Mouse (Mus musculus) limb, embryonic 15.5 days (tissue): Measurements from ENCODE around the gene Clec4a2. TPM values are rescaled to one million over a fixed set of nuclear protein-coding genes. Genes with fewer than 3 reads are reported as not detected.
"Not testable (repeated sequence)": the region's sequence is repeated elsewhere in the genome, so short reads cannot be mapped to it uniquely, and the experiment has no call there.

ENCODE experiments used
- ATAC-seq: fragments of 200-750 bp; cut with Nextera tagmentation; 2 replicates; pipeline ENCODE4 v1.8.0; 2017; ENCODE audit warnings: low read depth, moderate TSS enrichment; ENCODE audit not compliant: insufficient number of reproducible peaks, low FRiP score, low TSS enrichment
- H3K27ac ChIP-seq: fragments of 300-500 bp; sonication (generic); 2 replicates; pipeline ENCODE4 v1.5.1; 2015; ENCODE audit warnings: moderate library complexity, mild to moderate bottlenecking, inconsistent platforms
- H3K27me3 ChIP-seq: fragments of 300-500 bp; sonication (generic); 2 replicates; pipeline ENCODE4 v1.6.1; 2015; ENCODE audit warnings: inconsistent platforms
- H3K36me3 ChIP-seq: fragments of 300-500 bp; sonication (generic); 2 replicates; pipeline ENCODE4 v1.6.1; 2015; ENCODE audit warnings: inconsistent platforms
- H3K4me1 ChIP-seq: fragments of 300-500 bp; sonication (generic); 2 replicates; pipeline ENCODE4 v1.6.1; 2015; ENCODE audit warnings: inconsistent platforms
- H3K4me2 ChIP-seq: fragments of 300-500 bp; sonication (generic); 2 replicates; pipeline ENCODE4 v1.6.1; 2015; ENCODE audit warnings: mild to moderate bottlenecking, inconsistent platforms
- H3K4me3 ChIP-seq: fragments of 300-500 bp; sonication (generic); 2 replicates; pipeline ENCODE4 v1.5.1; 2015; ENCODE audit warnings: mild to moderate bottlenecking, inconsistent platforms
- H3K9ac ChIP-seq: fragments of 300-500 bp; sonication (generic); 2 replicates; pipeline ENCODE4 v1.6.1; 2015; ENCODE audit warnings: inconsistent platforms
- H3K9me3 ChIP-seq: fragments of 300-500 bp; sonication (generic); 2 replicates; pipeline ENCODE4 v1.6.1; 2016; ENCODE audit warnings: inconsistent platforms
- WGBS: fragments of 180-500 bp; shearing (Covaris S2); methylation state at CpG from one replicate; pipeline ENCODE4 v1.1.7; 2015; 5-methylcytosine and 5-hydroxymethylcytosine counted together
- polyA plus RNA-seq: library from polyadenylated mRNA; unstranded; fragments of >200 nt; fragmentation: Nextera tagmentation; extraction: Ambion mirVana; gene quantifications from 2 replicates; pipeline ENCODE4 v1.2.1, GENCODE M21; 2015

Clec4a2 gene
- polyA plus RNA-seq: 5.5 and 6.2 TPM in 2 replicates

DNA sequence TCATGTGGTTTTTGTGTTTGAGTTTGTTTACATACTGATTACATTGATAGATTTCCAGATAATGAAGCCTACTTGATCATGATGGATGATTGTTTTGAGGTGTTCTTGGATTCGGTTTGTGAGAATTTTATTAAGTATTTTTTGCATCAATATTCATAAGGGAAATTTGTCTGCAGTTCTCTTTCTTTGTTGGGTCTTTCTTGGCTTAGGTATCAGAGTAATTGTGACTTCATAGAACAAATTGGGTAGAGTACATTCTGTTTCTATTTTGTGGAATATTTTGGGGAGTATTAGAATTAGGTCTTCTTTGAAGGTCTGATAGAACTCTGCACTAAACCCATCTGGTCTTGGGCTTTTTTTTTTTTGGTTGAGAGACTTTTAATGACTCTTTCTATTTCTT, at the start of gene Clec4a2:
Clec4a2 (plus strand) TSS at position 301 of the 400 bp plus-strand sequence.
- not testable (repeated sequence) for H3K4me2 ChIP-seq, H3K9ac ChIP-seq, H3K4me1 ChIP-seq, H3K27ac ChIP-seq, H3K36me3 ChIP-seq, H3K9me3 ChIP-seq, ATAC-seq, H3K4me3 ChIP-seq, H3K27me3 ChIP-seq
- 71% methylated on average over 1 of the region's 1 CpGs for WGBS

- Histone ChIP-seq H3K4me3 (no peak overlapping the region), H3K27ac (no peak overlapping the region), H3K9me3 (no peaks in the 10 kb centered on the region), H3K4me2 (no peak overlapping the region), H3K27me3 (no peaks in the 10 kb centered on the region), H3K9ac (no peak overlapping the region), H3K4me1 (no peaks in the 10 kb centered on the region), H3K36me3 (no peaks in the 10 kb centered on the region)
- no peak for ATAC-seq
- WGBS: 78% methylated on average over 4 of the region's 4 CpGs
Observed at GRCm38 (mm10) chr6:123095125-123095843, 10.9 kb upstream of the Clec4a2 start.

GRCm38 (mm10) chr6:123123195-123123594, 17.0 kb downstream of the Clec4a2 start:
- no peak for ATAC-seq

GRCm38 (mm10) chr6:123127173-123127572, 20.9 kb downstream of the Clec4a2 start:
- Histone ChIP-seq H3K27ac (no peak overlapping the region), H3K4me3 (no peak overlapping the region), H3K36me3 (no peaks in the 10 kb centered on the region), H3K4me2 (no peak overlapping the region), H3K27me3 (no peaks in the 10 kb centered on the region), H3K9me3 (no peaks in the 10 kb centered on the region), H3K9ac (no peak overlapping the region), H3K4me1 (no peaks in the 10 kb centered on the region)
- ATAC-seq: no peak
- 58% methylated on average over 1 of the region's 1 CpGs for WGBS

More at GRCm38 (mm10) chr6:123123195-123123594, 17.0 kb downstream of the Clec4a2 start:
- Histone ChIP-seq H3K9me3 (no peaks in the 10 kb centered on the region), H3K4me3 (no peak overlapping the region), H3K4me1 (no peaks in the 10 kb centered on the region), H3K4me2 (no peak overlapping the region), H3K27me3 (no peaks in the 10 kb centered on the region), H3K9ac (no peak overlapping the region), H3K36me3 (no peaks in the 10 kb centered on the region), H3K27ac (no peak overlapping the region)
- 74% methylated on average over 3 of the region's 3 CpGs for WGBS

- H3K4me3 ChIP-seq, H3K36me3 ChIP-seq, H3K4me2 ChIP-seq, H3K4me1 ChIP-seq, H3K27me3 ChIP-seq, ATAC-seq, H3K27ac ChIP-seq, H3K9ac ChIP-seq, H3K9me3 ChIP-seq: not testable (repeated sequence)
- 68% methylated on average over 29 of the region's 29 CpGs for WGBS
Observed at GRCm38 (mm10) chr6:123137766-123138526, 31.7 kb downstream of the Clec4a2 start.

GRCm38 (mm10) chr6:123170106-123170505, 63.9 kb downstream of the Clec4a2 start:
- Histone ChIP-seq H3K4me2 (no peak overlapping the region), H3K27ac (no peak overlapping the region), H3K9me3 (no peaks in the 10 kb centered on the region), H3K4me3 (no peak overlapping the region), H3K4me1 (no peaks in the 10 kb centered on the region), H3K36me3 (no peaks in the 10 kb centered on the region), H3K9ac (no peak overlapping the region), H3K27me3 (no peaks in the 10 kb centered on the region)
- ATAC-seq: no peak
- 46% methylated on average over 1 of the region's 1 CpGs for WGBS

- H3K4me3 ChIP-seq: no peak overlapping the region
- no peak for ATAC-seq
- no peaks in the 10 kb centered on the region for H3K9me3 ChIP-seq
- H3K27me3 ChIP-seq: no peaks in the 10 kb centered on the region
- no peaks in the 10 kb centered on the region for H3K36me3 ChIP-seq
- no peak overlapping the region for H3K27ac ChIP-seq
- no peak overlapping the region for H3K4me2 ChIP-seq
- H3K4me1 ChIP-seq: no peaks in the 10 kb centered on the region
- no peak overlapping the region for H3K9ac ChIP-seq
Observed at GRCm38 (mm10) chr6:123171040-123171439, 64.8 kb downstream of the Clec4a2 start.

DNA sequence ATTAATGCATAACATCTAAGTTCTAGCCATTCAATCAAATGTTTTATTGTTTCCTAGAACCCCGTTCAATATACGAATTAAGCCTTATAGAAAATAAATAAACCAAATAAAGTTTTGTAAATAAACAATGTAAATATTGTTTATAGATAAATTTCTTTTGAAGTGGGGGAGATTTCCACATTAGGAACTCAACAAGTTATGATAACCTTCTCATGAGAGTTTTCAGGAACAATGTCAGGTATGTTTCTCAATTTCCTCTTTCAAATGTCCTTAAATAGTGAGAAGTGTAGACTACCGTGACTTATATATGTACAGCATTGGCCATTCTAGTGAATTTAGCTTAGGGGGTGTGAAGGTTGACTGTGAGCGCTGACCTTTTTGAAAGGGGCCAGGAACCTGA, 66.4 kb downstream of the Clec4a2 start, which contains the start of gene Clec4b2:
Clec4b2 (plus strand) TSS at position 301 of the 400 bp plus-strand sequence.
- no peak within 1 kb of the TSS for H3K4me2 ChIP-seq
- no peak within 1 kb of the TSS for H3K27ac ChIP-seq
- no peak within 1 kb of the TSS for H3K4me3 ChIP-seq
- H3K9me3 ChIP-seq: no peaks in the 10 kb centered on the region
- H3K36me3 ChIP-seq: no peaks in the 10 kb centered on the region
- H3K9ac ChIP-seq: no peak within 1 kb of the TSS
- no peak for ATAC-seq
- H3K27me3 ChIP-seq: no peaks in the 10 kb centered on the region
- 86% methylated on average over 4 of the region's 4 CpGs for WGBS
- H3K4me1 ChIP-seq: no peaks in the 10 kb centered on the region

DNA sequence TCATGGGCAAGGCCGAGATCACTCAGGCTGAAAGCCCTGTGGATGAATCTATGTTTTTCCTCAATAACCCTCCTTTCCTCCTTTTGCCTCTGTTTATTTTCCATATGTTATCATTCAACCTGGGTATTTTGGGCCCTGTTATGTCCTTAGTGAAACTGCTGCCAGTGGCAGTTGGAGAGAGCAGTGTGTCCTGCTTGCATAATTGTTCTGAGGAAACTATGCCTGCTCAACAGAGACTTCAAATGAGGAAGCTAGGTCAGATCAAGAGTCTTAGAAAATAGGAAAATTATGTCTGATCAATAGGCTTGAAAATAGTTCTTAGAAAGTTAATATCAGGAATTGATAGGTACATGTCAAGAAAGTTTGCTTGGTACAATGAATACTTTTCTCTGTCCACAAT, 69.3 kb downstream of the Clec4a2 start:
- Histone ChIP-seq H3K4me2 (no peak overlapping the region), H3K9ac (no peak overlapping the region), H3K4me3 (no peak overlapping the region), H3K9me3 (no peaks in the 10 kb centered on the region), H3K27ac (no peak overlapping the region), H3K27me3 (no peaks in the 10 kb centered on the region), H3K36me3 (no peaks in the 10 kb centered on the region), H3K4me1 (no peaks in the 10 kb centered on the region)
- 73% methylated on average over 1 of the region's 1 CpGs for WGBS
- no peak for ATAC-seq

DNA sequence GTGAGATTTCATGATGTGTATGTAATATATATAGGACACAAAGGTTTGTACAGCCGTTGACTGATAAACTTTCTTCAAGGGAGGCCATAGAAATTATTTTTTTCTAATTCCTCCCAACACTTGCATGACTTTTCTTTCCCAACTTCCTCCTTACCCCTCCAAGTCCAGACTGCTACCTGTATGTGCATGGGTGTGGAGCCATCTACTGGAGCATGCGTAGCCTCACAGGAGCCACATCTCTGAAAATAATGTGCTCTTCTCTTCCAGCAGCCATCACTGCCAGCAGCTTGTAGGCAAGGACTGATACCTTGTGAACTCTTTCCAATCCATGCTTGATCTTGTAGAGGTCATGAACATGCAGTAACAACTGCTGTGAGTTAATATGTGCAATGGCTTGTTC, 78.6 kb downstream of the Clec4a2 start:
- H3K4me1 ChIP-seq, H3K4me3 ChIP-seq, H3K4me2 ChIP-seq, H3K27ac ChIP-seq, H3K9me3 ChIP-seq, H3K36me3 ChIP-seq, ATAC-seq, H3K9ac ChIP-seq, H3K27me3 ChIP-seq: not testable (repeated sequence)
- WGBS: 72% methylated on average over 2 of the region's 2 CpGs
